Mouse (Mus musculus) cerebellum, adult 8-10 months (tissue): ENCODE measurements around the gene Uso1.

ENCODE experiments used
- DNase-seq: peaks from one replicate; pipeline ENCODE4 v3.0.0; 2022

Uso1 gene

GRCm38 (mm10) chr5:92137239-92138046 lies at the start of gene Uso1:
Gene Uso1 (plus strand): TSS chr5:92137938.
- peak; percentile 98 for DNase-seq

GRCm38 (mm10) chr5:92093263-92094061 lies 44.3 kb upstream of the Uso1 start:
- no peak for DNase-seq

- DNase-seq = no peak
These were observed 43.7 kb upstream of the Uso1 start for GRCm38 (mm10) chr5:92094062-92094415.

GRCm38 (mm10) chr5:92096786-92097185 lies 41.0 kb upstream of the Uso1 start:
- DNase-seq = no peak

DNA sequence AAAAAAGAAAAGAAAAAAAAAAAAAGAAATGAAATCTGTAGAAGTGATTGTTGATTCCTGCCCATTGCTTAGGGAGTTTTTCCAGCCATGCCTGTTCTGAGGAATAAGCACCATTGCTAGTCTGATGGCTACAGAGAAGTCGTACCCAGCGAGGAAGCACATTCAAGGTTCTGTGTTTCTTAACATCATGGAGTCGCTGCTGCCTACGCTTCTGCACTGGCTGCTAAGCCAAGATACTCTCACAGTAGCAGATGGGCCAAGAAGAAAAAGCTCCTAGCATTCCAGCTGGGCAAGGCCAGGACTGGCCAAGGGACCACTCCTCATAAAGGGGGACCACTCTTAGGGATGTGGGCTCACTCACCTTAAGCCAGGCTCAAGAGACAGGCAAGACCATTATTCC lies 40.0 kb upstream of the Uso1 start:
- DNase-seq = no peak

DNA sequence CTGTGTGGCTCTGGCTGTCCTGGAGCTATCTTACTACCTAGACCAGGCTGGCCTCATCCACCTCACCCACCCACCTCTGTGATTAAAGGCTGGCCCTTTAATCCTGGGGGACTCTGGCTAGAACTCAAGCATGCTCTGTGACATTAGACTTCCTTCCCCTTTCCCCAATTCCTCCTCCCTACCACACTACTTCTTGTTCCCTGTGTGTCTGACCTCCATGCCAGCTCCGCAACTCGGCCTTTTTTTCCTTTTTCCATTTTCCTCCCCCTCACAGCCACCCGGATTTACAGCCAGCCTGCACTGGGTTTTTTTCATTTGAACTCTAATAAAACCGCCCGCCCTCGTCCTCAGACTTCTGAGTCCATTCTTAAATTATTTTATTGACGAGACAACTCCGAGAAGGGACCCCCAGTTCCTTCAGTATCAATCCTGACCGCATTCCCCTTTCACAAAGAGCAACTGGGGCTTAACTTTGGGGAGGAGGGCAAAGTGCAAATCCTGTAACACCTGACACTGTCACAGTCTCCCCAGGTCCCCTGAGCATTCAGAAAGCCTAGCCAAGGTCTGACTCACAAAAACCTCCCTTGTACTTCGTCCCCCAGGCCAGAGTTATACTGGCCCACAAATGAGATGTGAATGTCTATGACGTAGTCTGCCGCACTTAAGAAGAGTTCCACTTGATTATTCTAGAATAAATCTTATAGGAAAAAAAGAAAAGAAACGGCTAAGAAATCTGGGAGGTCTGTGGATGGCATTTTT lies 39.2 kb upstream of the Uso1 start:
- no peak for DNase-seq

GRCm38 (mm10) chr5:92101601-92102000 lies 36.1 kb upstream of the Uso1 start:
- DNase-seq = no peak

DNA sequence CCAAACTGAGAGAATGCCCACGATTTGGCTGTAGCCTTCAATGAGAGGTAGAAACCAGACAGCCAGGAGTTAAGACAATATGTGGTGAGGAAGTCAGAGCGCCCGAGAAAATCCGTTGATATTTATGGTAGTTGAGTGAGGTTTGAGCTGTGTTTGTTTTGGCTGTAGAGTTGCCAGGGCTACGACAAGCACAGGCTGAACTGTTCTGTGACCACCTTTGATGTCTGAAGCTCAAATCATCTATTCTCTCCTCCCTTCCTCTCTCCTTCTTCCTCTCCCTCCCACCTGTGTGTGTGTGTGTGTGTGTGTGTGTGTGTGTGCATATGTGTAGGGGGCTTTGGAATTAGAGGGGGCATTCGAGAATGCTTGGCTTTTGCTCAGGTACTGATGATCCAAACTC lies 34.7 kb upstream of the Uso1 start:
- DNase-seq = no peak

GRCm38 (mm10) chr5:92103816-92104415 lies 33.8 kb upstream of the Uso1 start:
- no peak for DNase-seq

GRCm38 (mm10) chr5:92106327-92107125 lies 31.2 kb upstream of the Uso1 start:
- peak; percentile 27 for DNase-seq

DNA sequence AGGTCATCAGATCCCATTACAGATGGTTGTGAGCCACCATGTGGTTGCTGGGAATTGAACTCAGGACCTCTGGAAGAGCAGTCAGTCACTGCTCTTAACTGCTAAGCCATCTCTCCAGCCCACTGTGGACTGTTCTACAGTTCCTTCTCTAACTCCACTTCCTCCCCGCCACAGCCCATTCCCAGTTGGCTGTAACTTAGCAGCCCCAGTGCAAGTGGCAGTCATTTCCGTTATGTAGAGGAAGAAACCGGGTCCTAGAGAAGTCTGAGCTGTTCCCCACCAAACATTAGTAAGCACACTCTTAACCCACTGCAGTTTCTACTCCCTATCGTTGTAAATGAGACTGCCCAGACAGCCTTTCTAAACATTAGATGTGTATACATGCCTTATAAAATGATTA lies 30.5 kb upstream of the Uso1 start:
- no peak for DNase-seq

DNA sequence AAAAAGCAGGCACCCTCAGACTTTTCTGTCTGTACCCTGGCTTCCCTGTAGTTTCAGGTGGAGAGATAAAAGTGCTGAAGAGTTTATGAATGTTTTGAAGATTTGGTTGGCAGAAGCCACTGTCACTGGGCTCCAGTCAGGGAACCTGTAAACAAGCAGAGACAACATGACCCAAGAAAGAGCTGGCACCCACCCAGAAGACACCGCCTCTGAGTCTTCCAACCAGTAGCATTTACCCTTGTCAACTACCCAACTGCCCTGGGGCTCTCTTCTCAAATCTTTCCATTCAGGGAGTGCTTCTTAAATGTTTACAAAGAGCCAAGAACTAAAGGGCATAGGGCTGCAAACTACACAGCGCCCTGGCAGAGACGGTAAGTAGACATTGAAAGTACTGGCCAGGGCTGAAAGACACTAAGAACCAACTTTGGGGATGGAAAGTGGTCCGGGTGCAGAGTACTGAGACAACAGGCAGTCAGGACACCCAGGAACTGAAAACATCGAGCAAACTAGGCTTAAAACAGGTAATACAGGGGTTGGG lies 26.9 kb upstream of the Uso1 start:
- DNase-seq = no peak

- DNase-seq = no peak
These were observed 25.6 kb upstream of the Uso1 start for GRCm38 (mm10) chr5:92112175-92112574.

GRCm38 (mm10) chr5:92112585-92112984 lies 25.2 kb upstream of the Uso1 start:
- DNase-seq = no peak

GRCm38 (mm10) chr5:92113484-92113883 lies 24.3 kb upstream of the Uso1 start:
- DNase-seq = no peak

GRCm38 (mm10) chr5:92114223-92114622 lies 23.5 kb upstream of the Uso1 start:
- DNase-seq = no peak

DNA sequence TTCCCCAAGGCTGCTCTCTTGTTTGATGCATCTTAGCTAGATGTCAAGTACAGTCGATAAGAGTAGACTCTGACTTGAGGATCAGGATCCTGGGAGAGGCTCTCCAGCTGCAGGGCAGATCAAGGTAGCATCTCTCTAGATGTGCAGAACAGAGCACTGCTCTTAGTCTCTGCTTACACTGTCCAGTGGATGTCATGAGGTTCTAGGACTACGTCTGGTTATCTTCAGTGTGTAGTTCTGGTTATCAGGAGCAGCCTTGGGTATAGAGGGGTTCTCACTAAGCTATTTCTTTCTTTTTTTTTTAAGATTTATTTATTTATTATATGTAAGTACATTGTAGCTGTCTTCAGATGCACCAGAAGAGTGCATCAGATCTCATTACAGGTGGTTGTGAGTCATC lies 22.8 kb upstream of the Uso1 start:
- no peak for DNase-seq

- peak; percentile 66 for DNase-seq
These were observed 19.8 kb upstream of the Uso1 start for GRCm38 (mm10) chr5:92117823-92118403.

GRCm38 (mm10) chr5:92121636-92122035 lies 16.1 kb upstream of the Uso1 start:
- no peak for DNase-seq

- DNase-seq = no peak
These were observed 12.3 kb upstream of the Uso1 start for GRCm38 (mm10) chr5:92125446-92125845.

GRCm38 (mm10) chr5:92127141-92127625 lies 10.6 kb upstream of the Uso1 start:
- no peak for DNase-seq
